Mouse (Mus musculus): ENCODE data around the gene Stambp. TPM values are rescaled to one million over a fixed set of nuclear protein-coding genes. Genes with fewer than 3 reads are reported as not detected.
A peak's percentile ranks its signal among the peaks of the same experiment; 100 is the strongest.
"Not testable (repeated sequence)": the region's sequence is repeated elsewhere in the genome, so short reads cannot be mapped to it uniquely, and the experiment has no call there.

Stambp gene
- polyA plus RNA-seq, 1 experiment from 2014 or later = 27.7 TPM

- Histone ChIP-seq H3K9ac (ENCODE audit: low read length) (peak overlapping the region; percentile 34), H3K27ac (replicated peaks in 1 of 2; ENCODE audit: control insufficient read depth in 1 of 2, insufficient read depth in 1 of 2, low read depth in 2 of 2, low read length in 2 of 2) (0 out of 4 replicates have a peak overlapping the region, but pooled peaks of 1 of the 2 experiments have one; percentile 47), H3K4me2 (ENCODE audit: low read length) (peak overlapping the region; percentile 68), H3K9me3 (ENCODE audit: control insufficient read depth, low read length) (no peaks in the 10 kb centered on the region), H3K36me3 (ENCODE audit: control insufficient read depth, insufficient read depth, low read length) (no peaks in the 10 kb centered on the region), H3K4me1 (ENCODE audit: control insufficient read depth in 2 of 2, insufficient read depth in 2 of 2, low read length in 2 of 2) (peaks cover 10 to 14% of the 10 kb centered on the region in 2 experiments), H3K27me3 (ENCODE audit: control insufficient read depth, insufficient read depth, low read length) (no peaks in the 10 kb centered on the region), H3K4me3 (ENCODE audit: control insufficient read depth in 1 of 2, insufficient read depth in 1 of 2, low read depth in 1 of 2, low read length in 2 of 2) (peak overlapping the region; percentile 33 to 43)
- no peak; the same call in 1 of the 2 replicates for ATAC-seq (ENCODE audit: insufficient number of reproducible peaks, insufficient read depth, low FRiP score, low read depth)
- 33% methylated on average over 24 of the region's 24 CpGs for WGBS
Measured at GRCm38 (mm10) chr6:83599060-83599550, 26.6 kb upstream of the Stambp start.

- peak overlapping the region; percentile 33 to 43; a peak in 3 of 4 replicates for H3K4me3 ChIP-seq (ENCODE audit: control insufficient read depth in 1 of 2, insufficient read depth in 1 of 2, low read depth in 1 of 2, low read length in 2 of 2)
- no peak for ATAC-seq (ENCODE audit: insufficient number of reproducible peaks, insufficient read depth, low FRiP score, low read depth)
- no peaks in the 10 kb centered on the region for H3K27me3 ChIP-seq (ENCODE audit: control insufficient read depth, insufficient read depth, low read length)
- WGBS = 8% methylated on average over 9 of the region's 9 CpGs
- no peaks in the 10 kb centered on the region for H3K36me3 ChIP-seq (ENCODE audit: control insufficient read depth, insufficient read depth, low read length)
- H3K9me3 ChIP-seq (ENCODE audit: control insufficient read depth, low read length) = no peaks in the 10 kb centered on the region
- no peak overlapping the region for H3K27ac ChIP-seq (replicated peaks in 1 of 2; ENCODE audit: control insufficient read depth in 1 of 2, insufficient read depth in 1 of 2, low read depth in 2 of 2, low read length in 2 of 2)
- peaks cover 13 to 18% of the 10 kb centered on the region in 2 experiments for H3K4me1 ChIP-seq (ENCODE audit: control insufficient read depth in 2 of 2, insufficient read depth in 2 of 2, low read length in 2 of 2)
- no peak overlapping the region for H3K9ac ChIP-seq (ENCODE audit: low read length)
- H3K4me2 ChIP-seq (ENCODE audit: low read length) = peak overlapping the region; percentile 68
Measured at GRCm38 (mm10) chr6:83598646-83599045, 26.1 kb upstream of the Stambp start.

- H3K9me3 ChIP-seq (ENCODE audit: control insufficient read depth, low read length) = no peaks in the 10 kb centered on the region
- H3K27ac ChIP-seq (replicated peaks in 1 of 2; ENCODE audit: control insufficient read depth in 1 of 2, insufficient read depth in 1 of 2, low read depth in 2 of 2, low read length in 2 of 2) = peak overlapping the region; percentile 26 to 67; a peak in 3 of 4 replicates
Measured at GRCm38 (mm10) chr6:83597988-83598387, 25.5 kb upstream of the Stambp start.

GRCm38 (mm10) chr6:83595035-83595434 is 22.5 kb upstream of the Stambp start:
- 79% methylated on average over 2 of the region's 2 CpGs for WGBS
- no peaks in the 10 kb centered on the region for H3K36me3 ChIP-seq (ENCODE audit: control insufficient read depth, insufficient read depth, low read length)
- H3K4me2 ChIP-seq (ENCODE audit: low read length) = no peak overlapping the region
- no peak overlapping the region for H3K9ac ChIP-seq (ENCODE audit: low read length)
- H3K27me3 ChIP-seq (ENCODE audit: control insufficient read depth, insufficient read depth, low read length) = no peaks in the 10 kb centered on the region
- no peak overlapping the region for H3K4me3 ChIP-seq (ENCODE audit: control insufficient read depth in 1 of 2, insufficient read depth in 1 of 2, low read depth in 1 of 2, low read length in 2 of 2)
- no peak for ATAC-seq (ENCODE audit: insufficient number of reproducible peaks, insufficient read depth, low FRiP score, low read depth)
- no peak overlapping the region for H3K27ac ChIP-seq (replicated peaks in 1 of 2; ENCODE audit: control insufficient read depth in 1 of 2, insufficient read depth in 1 of 2, low read depth in 2 of 2, low read length in 2 of 2)
- peaks cover 15 to 20% of the 10 kb centered on the region in 2 experiments for H3K4me1 ChIP-seq (ENCODE audit: control insufficient read depth in 2 of 2, insufficient read depth in 2 of 2, low read length in 2 of 2)
- H3K9me3 ChIP-seq (ENCODE audit: control insufficient read depth, low read length) = no peaks in the 10 kb centered on the region

More at GRCm38 (mm10) chr6:83597988-83598387, 25.5 kb upstream of the Stambp start:
- WGBS = 13% methylated on average over 3 of the region's 3 CpGs
- Histone ChIP-seq H3K4me1 (ENCODE audit: control insufficient read depth in 2 of 2, insufficient read depth in 2 of 2, low read length in 2 of 2) (peaks cover 15 to 20% of the 10 kb centered on the region in 2 experiments), H3K36me3 (ENCODE audit: control insufficient read depth, insufficient read depth, low read length) (no peaks in the 10 kb centered on the region), H3K27me3 (ENCODE audit: control insufficient read depth, insufficient read depth, low read length) (no peaks in the 10 kb centered on the region), H3K4me2 (ENCODE audit: low read length) (no peak overlapping the region), H3K4me3 (ENCODE audit: control insufficient read depth in 1 of 2, insufficient read depth in 1 of 2, low read depth in 1 of 2, low read length in 2 of 2) (no peak overlapping the region), H3K9ac (ENCODE audit: low read length) (no peak overlapping the region)
- ATAC-seq (ENCODE audit: insufficient number of reproducible peaks, insufficient read depth, low FRiP score, low read depth) = no peak

GRCm38 (mm10) chr6:83593896-83594295 is 21.4 kb upstream of the Stambp start:
- no peak for ATAC-seq (ENCODE audit: insufficient number of reproducible peaks, insufficient read depth, low FRiP score, low read depth)
- Histone ChIP-seq H3K9ac (ENCODE audit: low read length) (no peak overlapping the region), H3K27me3 (ENCODE audit: control insufficient read depth, insufficient read depth, low read length) (no peaks in the 10 kb centered on the region), H3K9me3 (ENCODE audit: control insufficient read depth, low read length) (no peaks in the 10 kb centered on the region), H3K36me3 (ENCODE audit: control insufficient read depth, insufficient read depth, low read length) (no peaks in the 10 kb centered on the region), H3K4me2 (ENCODE audit: low read length) (no peak overlapping the region), H3K27ac (replicated peaks in 1 of 2; ENCODE audit: control insufficient read depth in 1 of 2, insufficient read depth in 1 of 2, low read depth in 2 of 2, low read length in 2 of 2) (no peak overlapping the region), H3K4me3 (ENCODE audit: control insufficient read depth in 1 of 2, insufficient read depth in 1 of 2, low read depth in 1 of 2, low read length in 2 of 2) (no peak overlapping the region), H3K4me1 (ENCODE audit: control insufficient read depth in 2 of 2, insufficient read depth in 2 of 2, low read length in 2 of 2) (peaks cover 6 to 11% of the 10 kb centered on the region in 2 experiments)
- 48% methylated on average over 7 of the region's 7 CpGs for WGBS

GRCm38 (mm10) chr6:83592051-83592450 is 19.5 kb upstream of the Stambp start:
- whole genome bisulfite sequencing = 61% methylated on average over 8 of the region's 8 CpGs
- no peaks in the 10 kb centered on the region for H3K9me3 ChIP-seq (ENCODE audit: control insufficient read depth, low read length)
- H3K27ac ChIP-seq (replicated peaks in 1 of 2; ENCODE audit: control insufficient read depth in 1 of 2, insufficient read depth in 1 of 2, low read depth in 2 of 2, low read length in 2 of 2) = no peak overlapping the region
- H3K4me1 ChIP-seq (ENCODE audit: control insufficient read depth in 2 of 2, insufficient read depth in 2 of 2, low read length in 2 of 2) = peaks cover 6% of the 10 kb centered on the region in 2 experiments; a peak in 3 of 4 replicates
- no peak overlapping the region for H3K4me3 ChIP-seq (ENCODE audit: control insufficient read depth in 1 of 2, insufficient read depth in 1 of 2, low read depth in 1 of 2, low read length in 2 of 2)
- no peak overlapping the region for H3K9ac ChIP-seq (ENCODE audit: low read length)
- H3K27me3 ChIP-seq (ENCODE audit: control insufficient read depth, insufficient read depth, low read length) = no peaks in the 10 kb centered on the region; the same call in 1 of the 2 replicates
- H3K4me2 ChIP-seq (ENCODE audit: low read length) = no peak overlapping the region
- H3K36me3 ChIP-seq (ENCODE audit: control insufficient read depth, insufficient read depth, low read length) = no peaks in the 10 kb centered on the region
- ATAC-seq (ENCODE audit: insufficient number of reproducible peaks, insufficient read depth, low FRiP score, low read depth) = no peak

GRCm38 (mm10) chr6:83590301-83590700 is 17.8 kb upstream of the Stambp start:
- Histone ChIP-seq H3K27me3 (ENCODE audit: control insufficient read depth, insufficient read depth, low read length) (no peaks in the 10 kb centered on the region; the same call in 1 of the 2 replicates), H3K4me3 (ENCODE audit: control insufficient read depth in 1 of 2, insufficient read depth in 1 of 2, low read depth in 1 of 2, low read length in 2 of 2) (no peak overlapping the region), H3K36me3 (ENCODE audit: control insufficient read depth, insufficient read depth, low read length) (no peaks in the 10 kb centered on the region), H3K9me3 (ENCODE audit: control insufficient read depth, low read length) (no peaks in the 10 kb centered on the region), H3K4me2 (ENCODE audit: low read length) (no peak overlapping the region), H3K9ac (ENCODE audit: low read length) (no peak overlapping the region), H3K27ac (replicated peaks in 1 of 2; ENCODE audit: control insufficient read depth in 1 of 2, insufficient read depth in 1 of 2, low read depth in 2 of 2, low read length in 2 of 2) (no peak overlapping the region), H3K4me1 (ENCODE audit: control insufficient read depth in 2 of 2, insufficient read depth in 2 of 2, low read length in 2 of 2) (peaks cover 6% of the 10 kb centered on the region in 2 experiments; a peak in 3 of 4 replicates)
- ATAC-seq (ENCODE audit: insufficient number of reproducible peaks, insufficient read depth, low FRiP score, low read depth) = no peak
- 84% methylated on average over 3 of the region's 3 CpGs for WGBS

- 81% methylated on average over 8 of the region's 8 CpGs for WGBS
- not testable (repeated sequence) for H3K9me3 ChIP-seq (ENCODE audit: control insufficient read depth, low read length); H3K27me3 ChIP-seq (ENCODE audit: control insufficient read depth, insufficient read depth, low read length); H3K4me3 ChIP-seq (ENCODE audit: control insufficient read depth in 1 of 2, insufficient read depth in 1 of 2, low read depth in 1 of 2, low read length in 2 of 2); H3K4me1 ChIP-seq (ENCODE audit: control insufficient read depth in 2 of 2, insufficient read depth in 2 of 2, low read length in 2 of 2); H3K36me3 ChIP-seq (ENCODE audit: control insufficient read depth, insufficient read depth, low read length); ATAC-seq (ENCODE audit: insufficient number of reproducible peaks, insufficient read depth, low FRiP score, low read depth); H3K4me2 ChIP-seq (ENCODE audit: low read length); H3K9ac ChIP-seq (ENCODE audit: low read length); H3K27ac ChIP-seq (replicated peaks in 1 of 2; ENCODE audit: control insufficient read depth in 1 of 2, insufficient read depth in 1 of 2, low read depth in 2 of 2, low read length in 2 of 2)
Measured at GRCm38 (mm10) chr6:83587191-83587590, 14.7 kb upstream of the Stambp start.
